Mouse (Mus musculus): ENCODE results near the gene Tmod1. TPM values are rescaled to one million over a fixed set of nuclear protein-coding genes. Genes with fewer than 3 reads are reported as not detected.

The Tmod1 gene
- polyA plus RNA-seq (2015; fragmentation: Nextera tagmentation; extraction: Ambion mirVana) = 0.80 and 0.85 TPM in 2 replicates

DNA sequence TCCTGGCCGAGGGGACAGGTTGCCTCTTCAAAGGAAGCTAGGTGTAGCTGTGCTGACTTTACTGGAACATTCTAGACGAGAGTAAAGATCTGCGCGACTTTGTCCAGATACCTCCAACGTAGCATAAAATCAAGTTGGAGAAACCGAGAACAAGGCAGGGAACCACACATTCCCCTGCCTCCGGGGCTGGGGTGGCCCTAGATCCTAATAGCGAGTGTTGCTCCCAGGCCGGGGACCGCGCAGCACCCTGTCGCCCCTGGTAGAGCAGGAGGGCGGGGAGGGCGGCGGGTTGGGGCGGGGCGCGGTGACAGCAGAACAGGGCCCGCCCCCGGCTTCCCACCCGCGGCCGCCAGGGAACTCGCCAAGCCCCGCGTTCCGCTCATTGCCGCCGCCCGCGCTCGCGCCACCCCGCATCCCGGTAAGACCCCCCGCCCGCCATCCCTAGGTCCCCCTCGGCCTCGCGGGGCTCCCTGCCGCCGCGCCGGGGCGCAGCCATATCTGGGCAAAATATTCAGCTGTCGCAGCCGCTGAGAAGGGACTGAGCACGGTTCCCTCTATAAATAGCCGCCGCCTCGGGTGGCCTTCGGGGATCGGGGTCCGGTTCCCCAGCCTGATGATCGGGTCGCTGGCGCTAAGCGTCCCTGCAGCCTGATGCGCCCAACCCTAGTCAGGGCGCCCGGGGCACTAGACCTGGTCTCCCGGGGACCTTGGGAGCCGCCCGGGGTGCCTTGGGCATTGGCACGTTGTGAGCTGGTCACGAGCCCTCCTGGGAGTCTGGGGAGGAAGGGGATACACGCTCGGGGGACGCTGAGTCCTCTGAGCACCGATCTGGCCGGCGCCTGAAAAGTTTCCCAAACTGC lies at the start of gene Tmod1:
Gene Tmod1, plus strand, starts transcription at position 44 of the 860 bp plus-strand sequence.
- under 1% methylated on average over 64 of the region's 72 CpGs for WGBS
- Histone ChIP-seq H3K27me3 (ENCODE audit: control insufficient read depth, insufficient read depth, low read depth, low read length) (peaks cover 35% of the 10 kb centered on the region), H3K9me3 (replicated peaks; ENCODE audit: control insufficient read depth, low read length, poor library complexity, severe bottlenecking) (no peaks in the 10 kb centered on the region), H3K36me3 (ENCODE audit: control insufficient read depth, insufficient read depth, low read length) (no peaks in the 10 kb centered on the region), H3K4me2 (ENCODE audit: low read length) (peak within 1 kb of the TSS; percentile 98), H3K27ac (ENCODE audit: low read length) (no peak within 1 kb of the TSS), H3K4me1 (ENCODE audit: control insufficient read depth, insufficient read depth, low read length) (peaks cover 9% of the 10 kb centered on the region; the same call in 1 of the 2 replicates), H3K9ac (ENCODE audit: low read depth, low read length) (peak within 1 kb of the TSS; percentile 65), H3K4me3 (ENCODE audit: low read depth, low read length) (peak within 1 kb of the TSS; percentile 56)
- peak; percentile 73 for ATAC-seq

- Histone ChIP-seq H3K4me2 (ENCODE audit: low read length) (no peak overlapping the region), H3K4me1 (ENCODE audit: control insufficient read depth, insufficient read depth, low read length) (no peaks in the 10 kb centered on the region), H3K36me3 (ENCODE audit: control insufficient read depth, insufficient read depth, low read length) (peaks cover 5% of the 10 kb centered on the region; the same call in 1 of the 2 replicates), H3K27me3 (ENCODE audit: control insufficient read depth, insufficient read depth, low read depth, low read length) (no peaks in the 10 kb centered on the region), H3K27ac (ENCODE audit: low read length) (no peak overlapping the region), H3K9me3 (replicated peaks; ENCODE audit: control insufficient read depth, low read length, poor library complexity, severe bottlenecking) (no peaks in the 10 kb centered on the region), H3K9ac (ENCODE audit: low read depth, low read length) (no peak overlapping the region), H3K4me3 (ENCODE audit: low read depth, low read length) (no peak overlapping the region)
- ATAC-seq = no peak
- WGBS = 78% methylated on average over 6 of the region's 6 CpGs
Observed at GRCm38 (mm10) chr4:45990427-45991135, 48.2 kb upstream of the Tmod1 start.

- Histone ChIP-seq H3K9me3 (replicated peaks; ENCODE audit: control insufficient read depth, low read length, poor library complexity, severe bottlenecking) (no peaks in the 10 kb centered on the region), H3K9ac (ENCODE audit: low read depth, low read length) (no peak overlapping the region), H3K27me3 (ENCODE audit: control insufficient read depth, insufficient read depth, low read depth, low read length) (no peaks in the 10 kb centered on the region), H3K36me3 (ENCODE audit: control insufficient read depth, insufficient read depth, low read length) (peaks cover 7% of the 10 kb centered on the region), H3K27ac (ENCODE audit: low read length) (no peak overlapping the region), H3K4me2 (ENCODE audit: low read length) (no peak overlapping the region), H3K4me3 (ENCODE audit: low read depth, low read length) (no peak overlapping the region), H3K4me1 (ENCODE audit: control insufficient read depth, insufficient read depth, low read length) (no peaks in the 10 kb centered on the region)
- no peak for ATAC-seq
- WGBS = 91% methylated on average over 4 of the region's 4 CpGs
Observed at GRCm38 (mm10) chr4:45998536-45998935, 40.2 kb upstream of the Tmod1 start.

DNA sequence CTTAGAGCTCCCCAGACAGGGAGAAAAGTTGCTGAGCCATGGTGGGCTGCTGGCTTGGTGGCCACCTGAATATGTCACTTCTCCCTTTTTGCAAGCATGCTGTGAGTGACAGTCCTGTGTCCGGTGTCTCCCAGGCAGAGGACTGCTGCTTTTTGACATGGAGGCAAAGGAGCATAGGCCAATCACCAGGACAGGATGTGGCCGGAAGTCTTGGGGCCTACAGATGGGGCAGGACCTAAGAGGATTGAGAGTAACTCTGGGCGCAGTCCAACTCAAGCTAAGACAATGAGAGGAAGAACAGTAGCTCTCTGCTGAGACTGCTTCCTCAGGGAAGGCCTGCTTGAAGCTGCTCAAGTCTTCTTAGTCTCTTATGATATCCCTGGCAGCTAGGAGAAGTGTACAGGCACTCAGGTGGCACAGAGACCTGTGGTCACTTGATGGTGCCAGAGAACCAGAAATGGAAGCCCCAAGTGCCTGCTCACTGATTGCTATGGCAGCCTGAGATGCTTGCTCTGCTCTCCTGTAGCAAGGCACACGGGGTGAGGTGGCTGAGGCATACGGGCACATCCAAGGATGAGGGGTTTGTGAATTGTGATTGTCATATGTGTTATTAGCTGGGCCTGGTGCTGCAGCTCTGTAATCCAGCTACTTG lies 30.5 kb upstream of the Tmod1 start:
- ATAC-seq = no peak
- WGBS = 90% methylated on average over 5 of the region's 5 CpGs

DNA sequence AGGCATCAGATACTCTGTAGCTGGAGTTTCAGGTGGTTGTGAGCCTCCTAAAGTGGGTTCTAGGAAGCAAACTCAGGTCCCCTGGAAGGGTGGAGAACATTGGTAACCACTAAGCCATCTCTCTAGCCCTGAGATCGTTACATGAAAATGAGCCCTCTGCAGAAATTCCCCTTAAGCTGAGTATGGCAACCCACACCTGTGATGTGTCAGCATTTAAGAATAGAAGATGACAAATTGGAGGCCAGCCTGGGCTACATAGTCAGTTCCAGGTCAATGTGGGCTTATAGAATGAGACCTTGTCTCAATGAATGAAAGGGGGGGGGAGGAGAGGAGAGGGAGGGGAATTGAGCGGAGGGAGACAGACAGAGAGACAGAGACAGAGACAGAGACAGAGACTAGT lies 27.0 kb upstream of the Tmod1 start:
- peaks cover 12% of the 10 kb centered on the region for H3K36me3 ChIP-seq (ENCODE audit: control insufficient read depth, insufficient read depth, low read length)
- no peak for ATAC-seq
- no peaks in the 10 kb centered on the region for H3K27me3 ChIP-seq (ENCODE audit: control insufficient read depth, insufficient read depth, low read depth, low read length)
- H3K9ac ChIP-seq (ENCODE audit: low read depth, low read length) = no peak overlapping the region
- H3K4me3 ChIP-seq (ENCODE audit: low read depth, low read length) = no peak overlapping the region
- WGBS = 96% methylated on average over 2 of the region's 2 CpGs
- H3K27ac ChIP-seq (ENCODE audit: low read length) = no peak overlapping the region
- no peak overlapping the region for H3K4me2 ChIP-seq (ENCODE audit: low read length)
- no peaks in the 10 kb centered on the region for H3K4me1 ChIP-seq (ENCODE audit: control insufficient read depth, insufficient read depth, low read length)
- H3K9me3 ChIP-seq (replicated peaks; ENCODE audit: control insufficient read depth, low read length, poor library complexity, severe bottlenecking) = no peaks in the 10 kb centered on the region

More for the DNA sequence above, 30.5 kb upstream of the Tmod1 start:
- H3K36me3 ChIP-seq (ENCODE audit: control insufficient read depth, insufficient read depth, low read length) = peaks cover 20% of the 10 kb centered on the region
- no peak overlapping the region for H3K27ac ChIP-seq (ENCODE audit: low read length)
- H3K27me3 ChIP-seq (ENCODE audit: control insufficient read depth, insufficient read depth, low read depth, low read length) = no peaks in the 10 kb centered on the region
- H3K4me1 ChIP-seq (ENCODE audit: control insufficient read depth, insufficient read depth, low read length) = no peaks in the 10 kb centered on the region
- H3K9ac ChIP-seq (ENCODE audit: low read depth, low read length) = no peak overlapping the region
- no peak overlapping the region for H3K4me2 ChIP-seq (ENCODE audit: low read length)
- no peaks in the 10 kb centered on the region for H3K9me3 ChIP-seq (replicated peaks; ENCODE audit: control insufficient read depth, low read length, poor library complexity, severe bottlenecking)
- H3K4me3 ChIP-seq (ENCODE audit: low read depth, low read length) = no peak overlapping the region

- H3K9ac ChIP-seq (ENCODE audit: low read depth, low read length) = no peak overlapping the region
- peaks cover 16% of the 10 kb centered on the region; the same call in 1 of the 2 replicates for H3K36me3 ChIP-seq (ENCODE audit: control insufficient read depth, insufficient read depth, low read length)
- no peaks in the 10 kb centered on the region for H3K9me3 ChIP-seq (replicated peaks; ENCODE audit: control insufficient read depth, low read length, poor library complexity, severe bottlenecking)
- ATAC-seq = no peak
- H3K4me3 ChIP-seq (ENCODE audit: low read depth, low read length) = no peak overlapping the region
- H3K27me3 ChIP-seq (ENCODE audit: control insufficient read depth, insufficient read depth, low read depth, low read length) = no peaks in the 10 kb centered on the region
- WGBS = 93% methylated on average over 1 of the region's 1 CpGs
- H3K4me1 ChIP-seq (ENCODE audit: control insufficient read depth, insufficient read depth, low read length) = no peaks in the 10 kb centered on the region
- H3K4me2 ChIP-seq (ENCODE audit: low read length) = no peak overlapping the region
- H3K27ac ChIP-seq (ENCODE audit: low read length) = no peak overlapping the region
Observed at GRCm38 (mm10) chr4:46015605-46016004, 23.1 kb upstream of the Tmod1 start.

- H3K9ac ChIP-seq (ENCODE audit: low read depth, low read length) = no peak overlapping the region
- no peak overlapping the region for H3K4me2 ChIP-seq (ENCODE audit: low read length)
- ATAC-seq = no peak
- H3K9me3 ChIP-seq (replicated peaks; ENCODE audit: control insufficient read depth, low read length, poor library complexity, severe bottlenecking) = no peaks in the 10 kb centered on the region
- no peak overlapping the region for H3K27ac ChIP-seq (ENCODE audit: low read length)
- no peaks in the 10 kb centered on the region for H3K4me1 ChIP-seq (ENCODE audit: control insufficient read depth, insufficient read depth, low read length)
- H3K4me3 ChIP-seq (ENCODE audit: low read depth, low read length) = no peak overlapping the region
- 84% methylated on average over 3 of the region's 3 CpGs for WGBS
- H3K36me3 ChIP-seq (ENCODE audit: control insufficient read depth, insufficient read depth, low read length) = peaks cover 3% of the 10 kb centered on the region; the same call in 1 of the 2 replicates
- H3K27me3 ChIP-seq (ENCODE audit: control insufficient read depth, insufficient read depth, low read depth, low read length) = no peaks in the 10 kb centered on the region
Observed at GRCm38 (mm10) chr4:46023021-46023481, 15.7 kb upstream of the Tmod1 start.

GRCm38 (mm10) chr4:46025893-46026292 lies 12.8 kb upstream of the Tmod1 start:
- H3K4me1 ChIP-seq (ENCODE audit: control insufficient read depth, insufficient read depth, low read length) = no peaks in the 10 kb centered on the region
- H3K9ac ChIP-seq (ENCODE audit: low read depth, low read length) = no peak overlapping the region
- H3K4me2 ChIP-seq (ENCODE audit: low read length) = no peak overlapping the region
- no peaks in the 10 kb centered on the region for H3K27me3 ChIP-seq (ENCODE audit: control insufficient read depth, insufficient read depth, low read depth, low read length)
- no peaks in the 10 kb centered on the region for H3K9me3 ChIP-seq (replicated peaks; ENCODE audit: control insufficient read depth, low read length, poor library complexity, severe bottlenecking)
- H3K27ac ChIP-seq (ENCODE audit: low read length) = no peak overlapping the region
- ATAC-seq = no peak
- H3K36me3 ChIP-seq (ENCODE audit: control insufficient read depth, insufficient read depth, low read length) = no peaks in the 10 kb centered on the region; the same call in 1 of the 2 replicates
- 48% methylated on average over 7 of the region's 7 CpGs for WGBS
- no peak overlapping the region for H3K4me3 ChIP-seq (ENCODE audit: low read depth, low read length)
